Mouse (Mus musculus) kidney, adult 8-10 months (tissue): ENCODE measurements around the gene Klf5.

Experiments used
- DNase-seq, 2 experiments: peaks; one replicate each; pipeline ENCODE4 v3.0.0; 2022

The Klf5 gene

GRCm38 (mm10) chr14:99298385-99299021 lies at the start of gene Klf5:
Klf5 (plus strand) TSS chr14:99298691.
- DNase-seq, result peak; percentile 93

- no peak for DNase-seq
These were observed 36.5 kb upstream of the Klf5 start for GRCm38 (mm10) chr14:99262026-99262425.

DNA sequence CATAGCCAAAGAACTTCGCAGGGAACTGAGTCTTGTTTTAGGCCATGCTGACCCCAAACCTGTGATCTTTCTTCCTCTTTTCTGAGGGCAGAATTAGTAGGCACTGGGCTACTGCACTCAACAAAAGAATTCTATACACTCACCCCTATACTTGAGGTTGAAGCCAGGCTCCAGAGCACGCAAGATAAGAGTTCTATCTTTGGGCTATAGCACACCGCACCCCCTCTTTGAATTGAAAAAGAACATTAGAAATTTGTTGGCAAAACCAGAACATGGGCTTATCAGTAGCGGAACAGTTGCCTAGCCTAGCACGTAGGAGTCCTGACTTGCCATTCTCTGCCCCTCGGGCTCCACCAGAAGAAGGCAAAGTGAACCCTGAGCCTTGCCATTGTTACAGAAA lies 34.7 kb upstream of the Klf5 start:
- DNase-seq, result no peak

- no peak for DNase-seq
These were observed 32.7 kb upstream of the Klf5 start for GRCm38 (mm10) chr14:99265791-99266190.

- DNase-seq, result no peak
These were observed 31.7 kb upstream of the Klf5 start for GRCm38 (mm10) chr14:99266749-99267148.

DNA sequence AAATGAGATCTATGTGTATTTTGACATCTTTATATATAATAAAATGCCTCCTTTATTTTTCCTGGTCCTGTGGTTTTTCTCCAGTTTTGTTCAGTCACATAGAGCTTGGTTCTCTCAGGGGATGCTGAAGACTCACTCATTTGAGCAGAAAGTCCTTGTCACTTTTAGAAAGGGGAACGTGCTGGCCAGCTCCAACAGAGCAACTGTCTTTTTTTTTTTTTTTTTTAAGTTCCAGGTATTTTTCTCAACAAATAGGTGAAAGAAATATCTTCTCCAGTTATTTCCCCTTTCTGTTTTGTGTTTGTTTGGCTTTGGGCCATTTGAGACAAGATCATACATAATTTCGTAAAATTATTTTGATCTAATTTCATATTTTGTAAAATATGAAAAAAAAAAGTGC lies 24.4 kb upstream of the Klf5 start:
- DNase-seq, result no peak

GRCm38 (mm10) chr14:99275827-99276226 lies 22.7 kb upstream of the Klf5 start:
- no peak for DNase-seq

GRCm38 (mm10) chr14:99278312-99278711 lies 20.2 kb upstream of the Klf5 start:
- no peak for DNase-seq

- no peak for DNase-seq
These were observed 19.6 kb upstream of the Klf5 start for GRCm38 (mm10) chr14:99278763-99279486.

DNA sequence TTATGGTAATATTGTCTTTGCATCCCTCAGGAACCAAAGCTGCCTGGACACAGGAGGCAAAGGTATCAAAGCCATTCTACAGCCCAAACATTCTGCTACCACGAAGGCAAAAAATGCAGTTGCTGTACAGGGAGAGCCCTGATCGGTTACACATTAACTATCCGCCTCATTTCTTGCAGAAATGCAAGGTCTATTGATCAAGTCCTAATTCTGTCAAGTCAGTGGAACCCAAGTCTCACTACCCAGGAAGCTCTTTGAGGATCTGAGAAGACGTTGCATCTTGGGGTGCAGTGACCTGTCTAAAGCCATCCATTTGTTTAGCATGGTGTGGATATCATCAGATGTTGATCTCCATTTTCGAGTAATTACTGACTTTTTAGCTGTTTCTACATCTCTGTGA lies 18.1 kb upstream of the Klf5 start:
- DNase-seq, result no peak

DNA sequence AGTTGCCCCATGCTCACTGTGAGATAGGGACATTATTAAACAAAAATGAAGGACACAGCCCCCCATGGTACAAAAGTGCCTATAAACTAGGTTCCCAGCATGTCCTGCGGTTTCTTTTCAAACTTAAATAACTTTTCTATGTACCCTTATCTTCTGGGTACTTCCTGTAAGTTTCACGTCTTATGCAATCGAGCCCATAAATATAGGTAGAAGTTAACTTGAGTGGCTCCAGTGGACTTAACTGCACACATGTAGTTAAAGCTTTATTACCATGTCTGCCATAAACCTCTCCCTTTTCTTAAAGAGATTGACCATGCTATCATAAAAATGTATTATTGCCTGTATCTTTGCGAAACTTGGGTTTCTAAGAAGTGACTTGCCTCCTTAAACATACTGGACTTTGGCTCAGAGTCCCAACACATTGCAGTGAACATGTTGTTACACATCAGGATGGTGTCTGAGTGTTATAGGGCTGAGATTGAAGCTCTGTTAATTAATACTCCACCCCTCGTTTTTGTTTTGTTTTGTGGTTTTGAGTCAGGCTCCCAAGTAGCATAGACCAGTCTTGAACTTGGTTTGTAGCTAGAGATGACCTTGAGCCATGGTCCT lies 17.6 kb upstream of the Klf5 start:
- no peak for DNase-seq

DNA sequence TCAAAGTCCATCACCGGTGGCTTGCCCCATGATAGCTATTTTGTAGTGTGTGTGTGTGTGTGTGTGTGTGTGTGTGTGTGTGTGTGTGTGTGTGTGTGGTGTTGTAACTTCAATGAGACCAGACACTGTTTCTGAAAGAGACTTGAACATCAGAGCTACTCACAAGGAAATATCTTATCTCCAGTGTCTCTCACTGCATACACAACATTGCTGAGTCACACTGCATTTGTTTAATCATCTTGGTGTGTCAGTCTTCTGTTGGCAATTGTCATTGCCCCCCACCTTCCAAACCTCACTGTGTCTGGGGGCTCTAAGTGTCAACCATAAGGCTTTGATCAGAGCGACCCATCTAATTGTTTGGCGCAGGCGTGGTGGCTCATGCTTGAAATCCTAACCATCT lies 13.0 kb upstream of the Klf5 start:
- DNase-seq, result no peak

GRCm38 (mm10) chr14:99292176-99292575 lies 6.3 kb upstream of the Klf5 start:
- DNase-seq, result no peak

DNA sequence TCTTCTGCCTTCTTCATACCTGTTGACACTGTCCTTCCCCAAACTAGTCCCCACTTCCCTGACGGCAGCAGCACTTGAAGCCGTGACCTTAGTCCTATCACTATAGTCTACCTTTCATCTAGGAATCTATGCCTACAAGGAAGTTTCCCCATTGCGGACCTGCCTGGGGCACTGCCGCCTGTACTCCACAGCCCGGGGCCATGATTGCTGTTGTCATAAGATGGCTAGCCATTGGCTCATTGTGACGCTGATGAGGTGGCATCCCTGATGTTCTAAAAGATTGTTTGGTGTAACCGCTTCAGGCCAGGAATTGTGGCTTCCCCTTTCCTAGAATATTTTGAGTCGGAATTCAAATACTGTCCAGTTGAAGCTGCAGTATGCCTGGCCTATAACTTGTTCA lies 4.1 kb upstream of the Klf5 start:
- no peak for DNase-seq

- no peak for DNase-seq
These were observed 2.7 kb upstream of the Klf5 start for GRCm38 (mm10) chr14:99295606-99296341.

DNA sequence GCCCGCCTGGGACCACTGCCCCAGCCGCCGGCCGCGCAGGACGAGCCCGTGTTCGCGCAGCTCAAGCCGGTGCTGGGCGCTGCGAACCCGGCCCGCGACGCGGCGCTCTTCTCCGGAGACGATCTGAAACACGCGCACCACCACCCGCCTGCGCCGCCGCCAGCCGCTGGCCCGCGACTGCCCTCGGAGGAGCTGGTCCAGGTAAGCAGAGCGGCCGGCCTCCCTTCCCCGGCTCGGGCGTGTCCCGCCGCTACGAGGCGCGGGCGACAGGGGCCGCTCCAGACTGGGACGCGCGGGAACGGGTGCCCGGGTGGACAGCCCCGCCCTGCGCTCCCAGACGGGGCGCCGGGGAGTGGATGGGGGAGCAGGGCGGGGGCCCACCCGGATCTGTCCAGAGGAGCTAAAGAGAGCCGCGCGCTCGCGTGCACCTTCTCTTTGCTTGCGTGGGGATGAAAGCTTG lies 561 bp downstream of the Klf5 start:
- peak; percentile 36 to 55 for DNase-seq

DNA sequence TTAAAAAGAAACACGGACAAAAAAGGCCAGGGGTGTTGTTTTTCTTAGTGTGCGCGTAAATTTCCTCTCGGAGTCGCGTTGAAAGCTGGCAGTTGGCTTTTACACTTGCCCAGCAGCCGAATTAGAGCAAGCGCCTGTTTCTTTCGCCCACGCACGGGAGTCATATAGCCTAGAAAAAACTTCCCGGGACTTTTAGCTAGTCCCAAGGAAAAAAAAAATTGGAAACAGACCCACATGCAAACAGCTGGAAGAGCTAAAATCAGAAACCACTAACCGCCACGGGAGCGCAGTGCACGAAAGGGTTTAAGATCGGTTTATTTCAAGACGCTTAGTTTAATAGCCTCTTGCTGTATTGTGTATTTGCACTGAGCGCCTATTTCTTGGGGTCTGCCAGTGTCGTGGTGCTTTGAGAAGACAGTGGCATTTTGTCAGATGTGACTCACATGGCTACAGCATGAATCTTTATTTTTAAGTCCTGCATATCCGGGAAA lies 1.3 kb downstream of the Klf5 start:
- no peak for DNase-seq

GRCm38 (mm10) chr14:99301472-99301871 lies 3.0 kb downstream of the Klf5 start:
- no peak for DNase-seq

GRCm38 (mm10) chr14:99304387-99304786 lies 5.9 kb downstream of the Klf5 start:
- DNase-seq, result no peak

- DNase-seq, result no peak
These were observed 6.7 kb downstream of the Klf5 start for GRCm38 (mm10) chr14:99304997-99305792.

DNA sequence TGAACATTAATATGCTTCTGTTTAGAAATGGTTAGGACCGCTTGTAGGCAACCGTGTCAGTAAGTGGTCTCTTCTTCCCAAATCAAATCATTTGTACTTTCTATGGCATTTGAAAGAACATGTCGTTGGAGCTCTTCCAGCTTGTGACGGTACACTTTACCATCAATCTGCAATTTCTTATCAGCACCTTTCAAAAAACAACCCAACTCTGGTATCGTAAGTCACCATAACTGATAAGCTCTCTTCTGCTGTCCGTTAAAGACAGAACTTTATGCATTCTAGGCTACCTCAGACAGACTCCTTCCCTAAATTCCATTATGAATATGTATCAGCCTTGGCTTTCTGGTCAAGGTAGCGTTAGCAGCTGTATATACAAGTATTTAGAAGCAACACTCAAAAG lies 7.9 kb downstream of the Klf5 start:
- no peak for DNase-seq

GRCm38 (mm10) chr14:99309606-99310005 lies 11.1 kb downstream of the Klf5 start:
- no peak for DNase-seq
